9 mouse cellular contexts compared by ENCODE assay signal in genomic region chr17:46774131-46774472, GRCm38 (mm10). TPM values are rescaled to one million over a fixed set of nuclear protein-coding genes. Genes with fewer than 3 reads are reported as not detected.
DNase-seq lines count a peak whose midpoint lies in the region; ATAC-seq and TF ChIP-seq lines count a peak whose summit lies in the region.
"Had no signal": no experiment of that assay in that cellular context is flagged by ENCODE, and none has a peak within 500 bp of the region (broad histone marks: within the 10 kb centered on the region; RNA-seq: fewer than 3 reads in every experiment).

No protein-coding gene starts in this region.

- TF ChIP-seq CTCF in intestine, postnatal 0 days (IDR thresholded peaks at IDR 0.05; ENCODE audit: low read depth): no peak

- H3K79me2 ChIP-seq in myocyte (ENCODE audit: control insufficient read depth, insufficient read depth): peaks cover 4% of the 10 kb centered on the region

- H3K27ac ChIP-seq in heart, embryonic 16.5 days (ENCODE audit: low read length): no peak overlapping the region
- H3K27ac ChIP-seq in embryonic facial prominence, embryonic 10.5 days (replicated peaks): no peak overlapping the region
- H3K27ac ChIP-seq in intestine, postnatal 0 days (ENCODE audit: low read depth, low read length): no peak overlapping the region

- no peak overlapping the region for H3ac ChIP-seq in myocyte (ENCODE audit: control insufficient read depth, insufficient read length)

- H3K4me1 ChIP-seq in heart, embryonic 16.5 days (ENCODE audit: control insufficient read depth, insufficient read depth, low read length): peaks cover 13% of the 10 kb centered on the region
- H3K4me1 ChIP-seq in embryonic facial prominence, embryonic 10.5 days: peaks cover 23% of the 10 kb centered on the region
- H3K4me1 ChIP-seq in intestine, postnatal 0 days (replicated peaks; ENCODE audit: control insufficient read depth, insufficient read depth, low read length): no peaks in the 10 kb centered on the region

- H3K27me3 ChIP-seq in heart, embryonic 16.5 days (ENCODE audit: control insufficient read depth, insufficient read depth, low read length): no peaks in the 10 kb centered on the region
- H3K27me3 ChIP-seq in embryonic facial prominence, embryonic 10.5 days (replicated peaks; ENCODE audit: low read depth, poor library complexity, severe bottlenecking): no peaks in the 10 kb centered on the region
- H3K27me3 ChIP-seq in intestine, postnatal 0 days (replicated peaks; ENCODE audit: control insufficient read depth, insufficient read depth, low read length): no peaks in the 10 kb centered on the region
- no peaks in the 10 kb centered on the region for H3K27me3 ChIP-seq in myocyte (ENCODE audit: control insufficient read depth, insufficient read depth, insufficient read length)

- H3K36me3 ChIP-seq in heart, embryonic 16.5 days (ENCODE audit: control insufficient read depth, insufficient read depth): peaks cover 39% of the 10 kb centered on the region
- H3K36me3 ChIP-seq in embryonic facial prominence, embryonic 10.5 days (replicated peaks): peaks cover 52% of the 10 kb centered on the region
- H3K36me3 ChIP-seq in intestine, postnatal 0 days (ENCODE audit: control insufficient read depth, insufficient read depth): peaks cover 48% of the 10 kb centered on the region
- H3K36me3 ChIP-seq in myocyte (ENCODE audit: control insufficient read depth, insufficient read depth): peaks cover 35% of the 10 kb centered on the region

- no peaks in the 10 kb centered on the region for H3K9me3 ChIP-seq in heart, embryonic 16.5 days (replicated peaks; ENCODE audit: control insufficient read depth, low read length)
- no peaks in the 10 kb centered on the region for H3K9me3 ChIP-seq in embryonic facial prominence, embryonic 10.5 days
- H3K9me3 ChIP-seq in intestine, postnatal 0 days (ENCODE audit: control insufficient read depth): no peaks in the 10 kb centered on the region

- WGBS in heart, embryonic 16.5 days: 48% methylated on average over 2 of the region's 2 CpGs
- 42% methylated on average over 2 of the region's 2 CpGs for WGBS in embryonic facial prominence, embryonic 10.5 days
- WGBS in intestine, postnatal 0 days: 45% methylated on average over 2 of the region's 2 CpGs

- H3K4me3 ChIP-seq in heart, embryonic 16.5 days (ENCODE audit: low read length): no peak overlapping the region; the same call in 1 of the 2 replicates
- peak overlapping the region; percentile 77 for H3K4me3 ChIP-seq in embryonic facial prominence, embryonic 10.5 days
- no peak overlapping the region for H3K4me3 ChIP-seq in intestine, postnatal 0 days (ENCODE audit: low read depth, low read length)
- H3K4me3 ChIP-seq in myocyte: peak overlapping the region; percentile 91

- peak overlapping the region; percentile 65; the same call in 1 of the 2 replicates for H3K4me2 ChIP-seq in heart, embryonic 16.5 days (ENCODE audit: low read depth, low read length)
- H3K4me2 ChIP-seq in intestine, postnatal 0 days (replicated peaks; ENCODE audit: low read depth): peak overlapping the region; percentile 94
- peak overlapping the region; percentile 94 for H3K4me2 ChIP-seq in myocyte (ENCODE audit: low read depth)

- no peak overlapping the region for H3K9ac ChIP-seq in heart, embryonic 16.5 days (ENCODE audit: low read length)
- H3K9ac ChIP-seq in intestine, postnatal 0 days (ENCODE audit: low read depth, low read length): no peak overlapping the region

- DNase-seq in heart, adult 18-20 months: no peak
- no peak for DNase-seq in embryonic facial prominence, embryonic 10.5 days (ENCODE audit: low spot score)
- DNase-seq in adipocyte (ENCODE audit: low spot score): no peak
- DNase-seq in Muller cell, postnatal 12 days (ENCODE audit: inconsistent ontology term): no peak
- DNase-seq in ovary, postnatal 36 days (ENCODE audit: low spot score): no peak

- no peak for ATAC-seq in heart, embryonic 16.5 days (replicated peaks; ENCODE audit: extremely low read depth, insufficient read depth, low FRiP score)
- no peak for ATAC-seq in intestine, postnatal 0 days

- no peak for TF ChIP-seq POLR2A in myocyte (IDR thresholded peaks at IDR 0.05; ENCODE audit: insufficient read length, low read depth)

TF ChIP-seq in myocyte, 11 proteins besides CTCF, POLR2A, EP300 and RAD21:
- peak; percentile 47 for TF ChIP-seq POLR2AphosphoS2 (IDR thresholded peaks at IDR 0.05; ENCODE audit: insufficient read length, low read depth)
- TF ChIP-seq TCF12 (IDR thresholded peaks at IDR 0.05; ENCODE audit: insufficient read depth, poor library complexity, severe bottlenecking): no peak

RNA-seq across cellular contexts. Expression of gene 2310039H08Rik, which starts 1.7 kb away (rescaled TPM):
- 52.0 and 55.1 TPM in 2 replicates for polyA plus RNA-seq in heart, embryonic 16.5 days (2015; fragmentation: Nextera tagmentation; extraction: Ambion mirVana)
- total RNA-seq in heart, adult 18-20 months (2021): 10 to 100 TPM; 24.4 to 29.4 TPM
- polyA plus RNA-seq in embryonic facial prominence, embryonic 10.5 days (2016; fragmentation: Nextera tagmentation; extraction: Ambion mirVana): 44.8 TPM in 2 replicates
- polyA plus RNA-seq in intestine, postnatal 0 days (2015; fragmentation: Nextera tagmentation; extraction: Ambion mirVana): 123 and 124 TPM in 2 replicates
- 63.8 TPM for polyA plus RNA-seq in myocyte (2012; fragmentation: generic; extraction: Trizol)

RNA-seq across cellular contexts. Expression of gene Rpl7l1, which starts 8.4 kb away (rescaled TPM):
- polyA plus RNA-seq in heart, embryonic 16.5 days (2015; fragmentation: Nextera tagmentation; extraction: Ambion mirVana): 93.0 and 103 TPM in 2 replicates
- total RNA-seq in heart, adult 18-20 months (2021): 10 to 100 TPM; 59.8 to 61.8 TPM
- 222 and 236 TPM in 2 replicates for polyA plus RNA-seq in embryonic facial prominence, embryonic 10.5 days (2016; fragmentation: Nextera tagmentation; extraction: Ambion mirVana)
- 77.1 and 78.5 TPM in 2 replicates for polyA plus RNA-seq in intestine, postnatal 0 days (2015; fragmentation: Nextera tagmentation; extraction: Ambion mirVana)
- polyA plus RNA-seq in myocyte (2012; fragmentation: generic; extraction: Trizol): 74.3 TPM

RNA-seq across cellular contexts. Expression of gene Ptcra, which starts 10.6 kb away (rescaled TPM):
- 17.0 and 38.9 TPM in 2 replicates for polyA plus RNA-seq in heart, embryonic 16.5 days (2015; fragmentation: Nextera tagmentation; extraction: Ambion mirVana)
- not detected for total RNA-seq in heart, adult 18-20 months (2021)
- polyA plus RNA-seq in embryonic facial prominence, embryonic 10.5 days (2016; fragmentation: Nextera tagmentation; extraction: Ambion mirVana): 0.62 and 1.6 TPM in 2 replicates
- polyA plus RNA-seq in intestine, postnatal 0 days (2015; fragmentation: Nextera tagmentation; extraction: Ambion mirVana): 0.24 and 0.33 TPM in 2 replicates
- polyA plus RNA-seq in myocyte (2012; fragmentation: generic; extraction: Trizol): 0.06 TPM
- total RNA-seq: heart, postnatal 25 days had no signal

RNA-seq across cellular contexts. Expression of gene Cnpy3, which starts 22.1 kb away (rescaled TPM):
- 50.6 and 51.4 TPM in 2 replicates for polyA plus RNA-seq in heart, embryonic 16.5 days (2015; fragmentation: Nextera tagmentation; extraction: Ambion mirVana)
- 10 to 100 TPM; 16.5 to 18.2 TPM for total RNA-seq in heart, adult 18-20 months (2021)
- 65.8 and 68.2 TPM in 2 replicates for polyA plus RNA-seq in embryonic facial prominence, embryonic 10.5 days (2016; fragmentation: Nextera tagmentation; extraction: Ambion mirVana)
- 32.2 and 35.6 TPM in 2 replicates for polyA plus RNA-seq in intestine, postnatal 0 days (2015; fragmentation: Nextera tagmentation; extraction: Ambion mirVana)
- polyA plus RNA-seq in myocyte (2012; fragmentation: generic; extraction: Trizol): 35.8 TPM

RNA-seq across cellular contexts. Expression of gene Gnmt, which starts 45.1 kb away (rescaled TPM):
- 1.8 and 2.5 TPM in 2 replicates for polyA plus RNA-seq in heart, embryonic 16.5 days (2015; fragmentation: Nextera tagmentation; extraction: Ambion mirVana)
- total RNA-seq in heart, adult 18-20 months (2021): 1 to 10 TPM; 3.7 to 4.1 TPM
- 0.51 and 0.57 TPM in 2 replicates for polyA plus RNA-seq in embryonic facial prominence, embryonic 10.5 days (2016; fragmentation: Nextera tagmentation; extraction: Ambion mirVana)
- 0.39 and 0.48 TPM in 2 replicates for polyA plus RNA-seq in intestine, postnatal 0 days (2015; fragmentation: Nextera tagmentation; extraction: Ambion mirVana)
- polyA plus RNA-seq in myocyte (2012; fragmentation: generic; extraction: Trizol): 0.11 TPM

Comparison
In these comparisons a context has a peak if more than half of its experiments do, and no peak if none do; other contexts are left out.
1. H3K4me3 ChIP-seq: peak in embryonic facial prominence, embryonic 10.5 days (single experiment) and myocyte (single experiment); none in heart, embryonic 16.5 days (single experiment) and intestine, postnatal 0 days (single experiment).
2. Peak in every context shown above with its lines, with median percentiles within 50 percentile points of each other: H3K4me2 ChIP-seq.